Mouse (Mus musculus): ENCODE results near the gene Dennd4b. TPM values are rescaled to one million over a fixed set of nuclear protein-coding genes. Genes with fewer than 3 reads are reported as not detected.
A peak's percentile ranks its signal among the peaks of the same experiment; 100 is the strongest.

The Dennd4b gene
- polyA plus RNA-seq, 1 experiment = 13.6 TPM

- WGBS = under 1% methylated on average over 40 of the region's 40 CpGs
- peak; percentile 98 for DNase-seq
- H3K36me3 ChIP-seq (ENCODE audit: control insufficient read depth, insufficient read depth, low read length) = no peaks in the 10 kb centered on the region
- TF ChIP-seq CTCF (conservative IDR thresholded peaks at IDR 0.05; ENCODE audit: insufficient read depth, insufficient read length, low read depth, low read length) (no peak), POLR2A (IDR thresholded peaks at IDR 0.05; ENCODE audit: low read depth, low read length) (no peak)
- peaks cover 6% of the 10 kb centered on the region; the same call in 1 of the 2 replicates for H3K4me1 ChIP-seq (ENCODE audit: control insufficient read depth, insufficient read depth, low read length)
- H3K4me3 ChIP-seq (ENCODE audit: insufficient read depth, low read depth, low read length) = peak within 1 kb of the TSS; percentile 91
- H3K27ac ChIP-seq (ENCODE audit: insufficient read depth, low read depth, low read length) = peak within 1 kb of the TSS; percentile 81
- H3K27me3 ChIP-seq (replicated peaks; ENCODE audit: control insufficient read depth, insufficient read depth, low read length) = no peaks in the 10 kb centered on the region
These were observed 11.1 kb upstream of the Dennd4b start, which contains the start of gene Crtc2 for GRCm38 (mm10) chr3:90253653-90254418. Gene Crtc2, plus strand, starts transcription at chr3:90254163.

- DNase-seq = no peak
- H3K36me3 ChIP-seq (ENCODE audit: control insufficient read depth, insufficient read depth, low read length) = no peaks in the 10 kb centered on the region
- under 1% methylated on average over 41 of the region's 41 CpGs for WGBS
- H3K27me3 ChIP-seq (replicated peaks; ENCODE audit: control insufficient read depth, insufficient read depth, low read length) = no peaks in the 10 kb centered on the region
- 0 out of 2 replicates have a peak, but pooled peaks have one; percentile 3 for TF ChIP-seq CTCF (conservative IDR thresholded peaks at IDR 0.05; ENCODE audit: insufficient read depth, insufficient read length, low read depth, low read length)
- TF ChIP-seq POLR2A (IDR thresholded peaks at IDR 0.05; ENCODE audit: low read depth, low read length) = no peak
- peaks cover 6% of the 10 kb centered on the region; the same call in 1 of the 2 replicates for H3K4me1 ChIP-seq (ENCODE audit: control insufficient read depth, insufficient read depth, low read length)
- H3K4me3 ChIP-seq (ENCODE audit: insufficient read depth, low read depth, low read length) = peak overlapping the region; percentile 91
- peak overlapping the region; percentile 81 for H3K27ac ChIP-seq (ENCODE audit: insufficient read depth, low read depth, low read length)
These were observed 10.4 kb upstream of the Dennd4b start for GRCm38 (mm10) chr3:90254419-90255193.

GRCm38 (mm10) chr3:90255194-90255565 is 9.8 kb upstream of the Dennd4b start:
- 1% methylated on average over 2 of the region's 2 CpGs for WGBS
- Histone ChIP-seq H3K36me3 (ENCODE audit: control insufficient read depth, insufficient read depth, low read length) (no peaks in the 10 kb centered on the region), H3K27ac (ENCODE audit: insufficient read depth, low read depth, low read length) (no peak overlapping the region), H3K27me3 (replicated peaks; ENCODE audit: control insufficient read depth, insufficient read depth, low read length) (no peaks in the 10 kb centered on the region), H3K4me1 (ENCODE audit: control insufficient read depth, insufficient read depth, low read length) (peaks cover 6% of the 10 kb centered on the region; the same call in 1 of the 2 replicates), H3K4me3 (ENCODE audit: insufficient read depth, low read depth, low read length) (peak overlapping the region; percentile 91)
- TF ChIP-seq CTCF (conservative IDR thresholded peaks at IDR 0.05; ENCODE audit: insufficient read depth, insufficient read length, low read depth, low read length) (no peak), POLR2A (IDR thresholded peaks at IDR 0.05; ENCODE audit: low read depth, low read length) (no peak)
- DNase-seq = no peak

- peaks cover 6% of the 10 kb centered on the region; the same call in 1 of the 2 replicates for H3K4me1 ChIP-seq (ENCODE audit: control insufficient read depth, insufficient read depth, low read length)
- no peaks in the 10 kb centered on the region for H3K27me3 ChIP-seq (replicated peaks; ENCODE audit: control insufficient read depth, insufficient read depth, low read length)
- no peak overlapping the region for H3K27ac ChIP-seq (ENCODE audit: insufficient read depth, low read depth, low read length)
- TF ChIP-seq POLR2A (IDR thresholded peaks at IDR 0.05; ENCODE audit: low read depth, low read length) = no peak
- TF ChIP-seq CTCF (conservative IDR thresholded peaks at IDR 0.05; ENCODE audit: insufficient read depth, insufficient read length, low read depth, low read length) = no peak
- 89% methylated on average over 14 of the region's 14 CpGs for WGBS
- no peak for DNase-seq
- H3K36me3 ChIP-seq (ENCODE audit: control insufficient read depth, insufficient read depth, low read length) = no peaks in the 10 kb centered on the region
- H3K4me3 ChIP-seq (ENCODE audit: insufficient read depth, low read depth, low read length) = no peak overlapping the region
These were observed 9.1 kb upstream of the Dennd4b start for GRCm38 (mm10) chr3:90255784-90256353.

- peaks cover 6% of the 10 kb centered on the region; the same call in 1 of the 2 replicates for H3K4me1 ChIP-seq (ENCODE audit: control insufficient read depth, insufficient read depth, low read length)
- TF ChIP-seq CTCF (conservative IDR thresholded peaks at IDR 0.05; ENCODE audit: insufficient read depth, insufficient read length, low read depth, low read length) (no peak), POLR2A (IDR thresholded peaks at IDR 0.05; ENCODE audit: low read depth, low read length) (no peak)
- no peak overlapping the region for H3K27ac ChIP-seq (ENCODE audit: insufficient read depth, low read depth, low read length)
- H3K27me3 ChIP-seq (replicated peaks; ENCODE audit: control insufficient read depth, insufficient read depth, low read length) = no peaks in the 10 kb centered on the region
- 81% methylated on average over 19 of the region's 19 CpGs for WGBS
- no peak overlapping the region for H3K4me3 ChIP-seq (ENCODE audit: insufficient read depth, low read depth, low read length)
- no peaks in the 10 kb centered on the region for H3K36me3 ChIP-seq (ENCODE audit: control insufficient read depth, insufficient read depth, low read length)
- peak; percentile 76 for DNase-seq
These were observed 8.1 kb upstream of the Dennd4b start for GRCm38 (mm10) chr3:90256731-90257530.

GRCm38 (mm10) chr3:90258521-90258920 is 6.5 kb upstream of the Dennd4b start:
- DNase-seq = peak; percentile 81
- H3K27me3 ChIP-seq (replicated peaks; ENCODE audit: control insufficient read depth, insufficient read depth, low read length) = no peaks in the 10 kb centered on the region
- H3K4me3 ChIP-seq (ENCODE audit: insufficient read depth, low read depth, low read length) = no peak overlapping the region
- H3K27ac ChIP-seq (ENCODE audit: insufficient read depth, low read depth, low read length) = no peak overlapping the region
- H3K36me3 ChIP-seq (ENCODE audit: control insufficient read depth, insufficient read depth, low read length) = no peaks in the 10 kb centered on the region
- TF ChIP-seq CTCF (conservative IDR thresholded peaks at IDR 0.05; ENCODE audit: insufficient read depth, insufficient read length, low read depth, low read length) (no peak), POLR2A (IDR thresholded peaks at IDR 0.05; ENCODE audit: low read depth, low read length) (no peak)
- WGBS = 78% methylated on average over 4 of the region's 4 CpGs
- H3K4me1 ChIP-seq (ENCODE audit: control insufficient read depth, insufficient read depth, low read length) = peaks cover 6% of the 10 kb centered on the region; the same call in 1 of the 2 replicates
